Mouse (Mus musculus) limb, embryonic 15.5 days (tissue): ENCODE measurements around the gene T. TPM values are rescaled to one million over a fixed set of nuclear protein-coding genes. Genes with fewer than 3 reads are reported as not detected.

ENCODE experiments used
- ATAC-seq: fragments of 200-750 bp; cut with Nextera tagmentation; 2 replicates; pipeline ENCODE4 v1.8.0; 2017; ENCODE audit warnings: low read depth, moderate TSS enrichment; ENCODE audit not compliant: insufficient number of reproducible peaks, low FRiP score, low TSS enrichment
- H3K27ac ChIP-seq: fragments of 300-500 bp; sonication (generic); 2 replicates; pipeline ENCODE4 v1.5.1; 2015; ENCODE audit warnings: moderate library complexity, mild to moderate bottlenecking, inconsistent platforms
- H3K27me3 ChIP-seq: fragments of 300-500 bp; sonication (generic); 2 replicates; pipeline ENCODE4 v1.6.1; 2015; ENCODE audit warnings: inconsistent platforms
- H3K36me3 ChIP-seq: fragments of 300-500 bp; sonication (generic); 2 replicates; pipeline ENCODE4 v1.6.1; 2015; ENCODE audit warnings: inconsistent platforms
- H3K4me1 ChIP-seq: fragments of 300-500 bp; sonication (generic); 2 replicates; pipeline ENCODE4 v1.6.1; 2015; ENCODE audit warnings: inconsistent platforms
- H3K4me2 ChIP-seq: fragments of 300-500 bp; sonication (generic); 2 replicates; pipeline ENCODE4 v1.6.1; 2015; ENCODE audit warnings: mild to moderate bottlenecking, inconsistent platforms
- H3K4me3 ChIP-seq: fragments of 300-500 bp; sonication (generic); 2 replicates; pipeline ENCODE4 v1.5.1; 2015; ENCODE audit warnings: mild to moderate bottlenecking, inconsistent platforms
- H3K9ac ChIP-seq: fragments of 300-500 bp; sonication (generic); 2 replicates; pipeline ENCODE4 v1.6.1; 2015; ENCODE audit warnings: inconsistent platforms
- H3K9me3 ChIP-seq: fragments of 300-500 bp; sonication (generic); 2 replicates; pipeline ENCODE4 v1.6.1; 2016; ENCODE audit warnings: inconsistent platforms
- WGBS: fragments of 180-500 bp; shearing (Covaris S2); methylation state at CpG from one replicate; pipeline ENCODE4 v1.1.7; 2015; 5-methylcytosine and 5-hydroxymethylcytosine counted together
- polyA plus RNA-seq: library from polyadenylated mRNA; unstranded; fragments of >200 nt; fragmentation: Nextera tagmentation; extraction: Ambion mirVana; gene quantifications from 2 replicates; pipeline ENCODE4 v1.2.1, GENCODE M21; 2015

Gene T
- polyA plus RNA-seq, 1 experiment from 2014 or later, result 0.52 TPM

GRCm38 (mm10) chr17:8436184-8436583 is 2.0 kb downstream of the T start:
- Histone ChIP-seq H3K4me2 (no peak overlapping the region), H3K4me1 (peaks cover 25% of the 10 kb centered on the region), H3K9me3 (no peaks in the 10 kb centered on the region), H3K9ac (no peak overlapping the region), H3K36me3 (no peaks in the 10 kb centered on the region), H3K4me3 (no peak overlapping the region), H3K27me3 (peaks cover 90% of the 10 kb centered on the region), H3K27ac (no peak overlapping the region)
- ATAC-seq, result no peak
- WGBS, result 38% methylated on average over 7 of the region's 7 CpGs

GRCm38 (mm10) chr17:8444062-8444461 is 9.8 kb downstream of the T start:
- Histone ChIP-seq H3K4me1 (no peaks in the 10 kb centered on the region), H3K9me3 (no peaks in the 10 kb centered on the region), H3K4me3 (no peak overlapping the region), H3K27ac (no peak overlapping the region), H3K36me3 (no peaks in the 10 kb centered on the region), H3K27me3 (peaks cover 11% of the 10 kb centered on the region), H3K9ac (no peak overlapping the region), H3K4me2 (no peak overlapping the region)
- no peak for ATAC-seq
- WGBS, result 46% methylated on average over 3 of the region's 3 CpGs

- no peak overlapping the region for H3K4me2 ChIP-seq
- H3K4me1 ChIP-seq, result no peaks in the 10 kb centered on the region
- no peaks in the 10 kb centered on the region; the same call in 1 of the 2 replicates for H3K27me3 ChIP-seq
- 18% methylated on average over 9 of the region's 9 CpGs for WGBS
- H3K36me3 ChIP-seq, result no peaks in the 10 kb centered on the region
- H3K4me3 ChIP-seq, result no peak overlapping the region
- no peaks in the 10 kb centered on the region for H3K9me3 ChIP-seq
- no peak overlapping the region for H3K27ac ChIP-seq
- H3K9ac ChIP-seq, result no peak overlapping the region
- no peak for ATAC-seq
Measured at GRCm38 (mm10) chr17:8447676-8448192, 13.5 kb downstream of the T start.

- Histone ChIP-seq H3K4me1 (no peaks in the 10 kb centered on the region), H3K27me3 (no peaks in the 10 kb centered on the region), H3K36me3 (no peaks in the 10 kb centered on the region), H3K4me3 (no peak overlapping the region), H3K9ac (no peak overlapping the region), H3K4me2 (no peak overlapping the region), H3K9me3 (no peaks in the 10 kb centered on the region), H3K27ac (no peak overlapping the region)
- WGBS, result 65% methylated on average over 3 of the region's 3 CpGs
- ATAC-seq, result no peak
Measured at GRCm38 (mm10) chr17:8448324-8448723, 14.1 kb downstream of the T start.

- Histone ChIP-seq H3K4me2 (no peak overlapping the region), H3K27me3 (peaks cover 6% of the 10 kb centered on the region; the same call in 1 of the 2 replicates), H3K9ac (no peak overlapping the region), H3K36me3 (no peaks in the 10 kb centered on the region), H3K4me3 (no peak overlapping the region), H3K9me3 (no peaks in the 10 kb centered on the region), H3K4me1 (no peaks in the 10 kb centered on the region), H3K27ac (no peak overlapping the region)
- ATAC-seq, result no peak
- 48% methylated on average over 6 of the region's 6 CpGs for WGBS
Measured at GRCm38 (mm10) chr17:8455196-8455595, 21.0 kb downstream of the T start.

GRCm38 (mm10) chr17:8455601-8456000 is 21.4 kb downstream of the T start:
- H3K27ac ChIP-seq, result no peak overlapping the region
- WGBS, result 60% methylated on average over 7 of the region's 7 CpGs
- H3K9me3 ChIP-seq, result no peaks in the 10 kb centered on the region
- ATAC-seq, result no peak
- no peak overlapping the region for H3K9ac ChIP-seq
- H3K4me1 ChIP-seq, result no peaks in the 10 kb centered on the region
- no peak overlapping the region for H3K4me3 ChIP-seq
- H3K27me3 ChIP-seq, result peaks cover 6% of the 10 kb centered on the region; the same call in 1 of the 2 replicates
- no peaks in the 10 kb centered on the region for H3K36me3 ChIP-seq
- H3K4me2 ChIP-seq, result no peak overlapping the region

- no peak for ATAC-seq
- WGBS, result 47% methylated on average over 9 of the region's 9 CpGs
- no peaks in the 10 kb centered on the region for H3K4me1 ChIP-seq
- H3K9me3 ChIP-seq, result no peaks in the 10 kb centered on the region
- no peak overlapping the region for H3K9ac ChIP-seq
- H3K27ac ChIP-seq, result no peak overlapping the region
- no peak overlapping the region for H3K4me3 ChIP-seq
- no peak overlapping the region for H3K4me2 ChIP-seq
- H3K36me3 ChIP-seq, result no peaks in the 10 kb centered on the region
- peaks cover 6% of the 10 kb centered on the region; the same call in 1 of the 2 replicates for H3K27me3 ChIP-seq
Measured at GRCm38 (mm10) chr17:8456856-8457460, 22.7 kb downstream of the T start.

- Histone ChIP-seq H3K4me2 (no peak overlapping the region), H3K4me3 (no peak overlapping the region), H3K36me3 (no peaks in the 10 kb centered on the region), H3K4me1 (no peaks in the 10 kb centered on the region), H3K9me3 (no peaks in the 10 kb centered on the region), H3K27me3 (peaks cover 18% of the 10 kb centered on the region), H3K27ac (no peak overlapping the region), H3K9ac (no peak overlapping the region)
- no peak for ATAC-seq
- 4% methylated on average over 4 of the region's 4 CpGs for WGBS
Measured at GRCm38 (mm10) chr17:8461568-8461967, 27.3 kb downstream of the T start.

GRCm38 (mm10) chr17:8463482-8464128 is 29.4 kb downstream of the T start:
- no peaks in the 10 kb centered on the region for H3K9me3 ChIP-seq
- H3K27ac ChIP-seq, result no peak overlapping the region
- no peaks in the 10 kb centered on the region for H3K4me1 ChIP-seq
- ATAC-seq, result no peak
- WGBS, result 24% methylated on average over 9 of the region's 9 CpGs
- peaks cover 31% of the 10 kb centered on the region for H3K27me3 ChIP-seq
- no peak overlapping the region for H3K4me2 ChIP-seq
- H3K36me3 ChIP-seq, result no peaks in the 10 kb centered on the region
- no peak overlapping the region for H3K9ac ChIP-seq
- no peak overlapping the region for H3K4me3 ChIP-seq

GRCm38 (mm10) chr17:8467771-8468170 is 33.5 kb downstream of the T start:
- 85% methylated on average over 3 of the region's 3 CpGs for WGBS

GRCm38 (mm10) chr17:8468716-8469344 is 34.6 kb downstream of the T start:
- H3K9me3 ChIP-seq, result no peaks in the 10 kb centered on the region
- 15% methylated on average over 19 of the region's 19 CpGs for WGBS
- H3K9ac ChIP-seq, result no peak overlapping the region
- no peak overlapping the region for H3K4me3 ChIP-seq
- H3K27ac ChIP-seq, result no peak overlapping the region
- H3K4me2 ChIP-seq, result no peak overlapping the region
- H3K36me3 ChIP-seq, result no peaks in the 10 kb centered on the region
- no peak; the same call in 1 of the 2 replicates for ATAC-seq
- no peaks in the 10 kb centered on the region for H3K4me1 ChIP-seq
- peaks cover 55% of the 10 kb centered on the region for H3K27me3 ChIP-seq

More at GRCm38 (mm10) chr17:8467771-8468170, 33.5 kb downstream of the T start:
- no peak overlapping the region for H3K27ac ChIP-seq
- H3K9ac ChIP-seq, result no peak overlapping the region
- H3K27me3 ChIP-seq, result peaks cover 49% of the 10 kb centered on the region
- no peaks in the 10 kb centered on the region for H3K4me1 ChIP-seq
- ATAC-seq, result no peak
- no peak overlapping the region for H3K4me3 ChIP-seq
- no peaks in the 10 kb centered on the region for H3K36me3 ChIP-seq
- no peaks in the 10 kb centered on the region for H3K9me3 ChIP-seq
- no peak overlapping the region for H3K4me2 ChIP-seq

- WGBS, result 55% methylated on average over 3 of the region's 3 CpGs
- no peaks in the 10 kb centered on the region for H3K36me3 ChIP-seq
- no peak for ATAC-seq
Measured at GRCm38 (mm10) chr17:8478554-8478953, 44.3 kb downstream of the T start.

More at GRCm38 (mm10) chr17:8478554-8478953, 44.3 kb downstream of the T start:
- peaks cover 18% of the 10 kb centered on the region for H3K4me1 ChIP-seq
- H3K27ac ChIP-seq, result no peak overlapping the region
- no peaks in the 10 kb centered on the region; the same call in 1 of the 2 replicates for H3K27me3 ChIP-seq
- no peak overlapping the region for H3K9ac ChIP-seq
- H3K4me2 ChIP-seq, result no peak overlapping the region
- H3K9me3 ChIP-seq, result no peaks in the 10 kb centered on the region
- no peak overlapping the region for H3K4me3 ChIP-seq
